Comparison of ENCODE assay signal across 11 mouse cellular contexts in the genomic region with DNA sequence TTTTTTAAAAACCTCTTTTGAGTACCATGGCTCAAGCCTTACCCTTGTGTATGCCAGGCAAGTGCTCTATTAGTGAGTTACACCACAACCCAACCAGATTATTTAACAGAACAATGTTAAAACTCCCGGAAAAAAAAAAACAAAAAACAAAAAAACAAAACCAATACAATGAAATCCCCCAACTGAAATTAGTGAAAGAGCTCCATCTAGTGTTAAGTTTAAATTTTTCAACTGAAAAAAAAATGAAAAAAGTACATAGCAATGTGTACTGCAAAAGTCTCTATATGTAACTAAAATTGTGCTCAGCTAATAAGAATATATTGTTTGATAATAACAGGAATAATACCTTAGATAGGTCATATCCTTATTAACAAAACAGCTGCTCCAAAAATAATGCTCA. TPM values are rescaled to one million over a fixed set of nuclear protein-coding genes. Genes with fewer than 3 reads are reported as not detected.
DNase-seq lines count a peak whose midpoint lies in the region; ATAC-seq and TF ChIP-seq lines count a peak whose summit lies in the region.
"Had no signal": no experiment of that assay in that cellular context is flagged by ENCODE, and none has a peak within 500 bp of the region (broad histone marks: within the 10 kb centered on the region; RNA-seq: fewer than 3 reads in every experiment).

No protein-coding gene starts in this region.

- H3K9me3 ChIP-seq in midbrain, embryonic 14.5 days (ENCODE audit: control insufficient read depth, low read length) = no peaks in the 10 kb centered on the region
- no peaks in the 10 kb centered on the region for H3K9me3 ChIP-seq in midbrain, embryonic 13.5 days

- H3K27me3 ChIP-seq in heart, adult 2 months (ENCODE audit: control insufficient read depth, insufficient read depth, low read length) = no peaks in the 10 kb centered on the region
- no peaks in the 10 kb centered on the region for H3K27me3 ChIP-seq in midbrain, embryonic 14.5 days (ENCODE audit: control insufficient read depth, insufficient read depth, low read length)
- no peaks in the 10 kb centered on the region for H3K27me3 ChIP-seq in midbrain, embryonic 13.5 days

- no peak overlapping the region for H3K27ac ChIP-seq in heart, adult 2 months
- H3K27ac ChIP-seq in midbrain, embryonic 14.5 days (replicated peaks; ENCODE audit: low read depth, low read length) = no peak overlapping the region
- no peak overlapping the region for H3K27ac ChIP-seq in midbrain, embryonic 13.5 days

- H3K4me3 ChIP-seq in heart, adult 2 months = no peak overlapping the region
- no peak overlapping the region for H3K4me3 ChIP-seq in midbrain, embryonic 14.5 days (replicated peaks; ENCODE audit: low read depth, low read length)
- H3K4me3 ChIP-seq in midbrain, embryonic 13.5 days (replicated peaks) = no peak overlapping the region

- H3K9ac ChIP-seq in heart, adult 2 months (ENCODE audit: low read depth, low read length) = no peak overlapping the region
- no peak overlapping the region for H3K9ac ChIP-seq in midbrain, embryonic 14.5 days (replicated peaks; ENCODE audit: low read length)
- H3K9ac ChIP-seq in midbrain, embryonic 13.5 days (replicated peaks) = no peak overlapping the region

- TF ChIP-seq EP300 in heart, adult 2 months (IDR thresholded peaks at IDR 0.05; ENCODE audit: insufficient read depth, low read depth, low read length) = no peak

- 7% methylated on average over 1 of the region's 1 CpGs for WGBS in heart, adult 2 months
- 17% methylated on average over 1 of the region's 1 CpGs for WGBS in midbrain, embryonic 14.5 days
- 33% methylated on average over 1 of the region's 1 CpGs for WGBS in midbrain, embryonic 13.5 days

- ATAC-seq in midbrain, embryonic 14.5 days (ENCODE audit: low FRiP score, low TSS enrichment) = no peak
- no peak for ATAC-seq in midbrain, embryonic 13.5 days

- intact Hi-C loops in heart, adult 2 months (cut with DNase I) = loop anchor here (1.0 to 5.0 kb wide), 2 partner anchors 243 to 504 kb away; a partner anchor contains a TSS
- intact Hi-C loops in heart, postnatal 10 days (cut with DNase I) = loop anchor here (2.0 to 10.0 kb wide), 2 partner anchors 224 to 502 kb away; a partner anchor contains a TSS

- DNase-seq in heart, adult 2 months = no peak
- no peak for DNase-seq in heart, postnatal 10 days
- DNase-seq in midbrain, embryonic 14.5 days = peak; percentile 73
- peak; percentile 40 for DNase-seq in brain, embryonic 14.5 days (ENCODE audit: low read depth)
- DNase-seq in thymus, postnatal 0 days (ENCODE audit: low spot score) = no peak
- DNase-seq in yolk sac, embryonic 10.5 days (ENCODE audit: low spot score) = no peak
- no peak for DNase-seq in heart, adult 9 months (ENCODE audit: low spot score in 2 of 2)
- DNase-seq: cerebellum, postnatal 14 days; gastrocnemius, postnatal 25 days; heart, postnatal 36 days had no signal

- TF ChIP-seq POLR2A in heart, adult 2 months (IDR thresholded peaks at IDR 0.05; ENCODE audit: insufficient read depth, low read depth, low read length) = no peak
- TF ChIP-seq POLR2A in brain, embryonic 14.5 days (IDR thresholded peaks at IDR 0.05; ENCODE audit: borderline replicate concordance, extremely low read depth, insufficient read depth, insufficient read length, poor library complexity, severe bottlenecking) = no peak

- no peak overlapping the region for H3K4me2 ChIP-seq in midbrain, embryonic 14.5 days (ENCODE audit: low read length)
- no peak overlapping the region for H3K4me2 ChIP-seq in midbrain, embryonic 13.5 days (replicated peaks)

- peak; percentile 83 for TF ChIP-seq CTCF in heart, adult 2 months (IDR thresholded peaks at IDR 0.05)
- no peak for TF ChIP-seq CTCF in brain, embryonic 14.5 days (IDR thresholded peaks at IDR 0.05; ENCODE audit: borderline replicate concordance, extremely low read depth, insufficient read depth, insufficient read length)

- H3K4me1 ChIP-seq in heart, adult 2 months (ENCODE audit: control insufficient read depth, insufficient read depth, low read length) = peaks cover 1% of the 10 kb centered on the region; the same call in 1 of the 2 replicates
- H3K4me1 ChIP-seq in midbrain, embryonic 14.5 days (ENCODE audit: control insufficient read depth, insufficient read depth, low read length) = no peaks in the 10 kb centered on the region
- H3K4me1 ChIP-seq in midbrain, embryonic 13.5 days (replicated peaks) = no peaks in the 10 kb centered on the region

- H3K79me2 ChIP-seq in heart, adult 2 months (replicated peaks; ENCODE audit: control insufficient read depth, insufficient read depth, low read length) = no peaks in the 10 kb centered on the region

- H3K36me3 ChIP-seq in heart, adult 2 months (ENCODE audit: control insufficient read depth, insufficient read depth, low read length) = peaks cover 9% of the 10 kb centered on the region
- peaks cover 76% of the 10 kb centered on the region for H3K36me3 ChIP-seq in midbrain, embryonic 14.5 days (ENCODE audit: control insufficient read depth, insufficient read depth, low read length)
- H3K36me3 ChIP-seq in midbrain, embryonic 13.5 days = peaks cover 67% of the 10 kb centered on the region

RNA-seq across cellular contexts. Expression of a gene that starts 18.1 kb away (rescaled TPM):
- total RNA-seq in heart, adult 2 months (2021) = 10 to 100 TPM; 17.7 to 18.9 TPM
- 5.1 and 7.8 TPM in 2 replicates for polyA plus RNA-seq in heart, adult 2 months (2012; rRNA removed)
- total RNA-seq in heart, postnatal 10 days (2021) = 10 to 100 TPM; 22.3 to 23.3 TPM
- polyA plus RNA-seq in midbrain, embryonic 14.5 days (2014; fragmentation: Nextera tagmentation; extraction: Ambion mirVana) = 19.4 and 27.2 TPM in 2 replicates
- polyA plus RNA-seq in midbrain, embryonic 13.5 days (2015; fragmentation: Nextera tagmentation; extraction: Ambion mirVana) = 20.3 and 20.6 TPM in 2 replicates
- polyA plus RNA-seq in brain, embryonic 14.5 days (2012; rRNA removed) = 12.0 and 15.2 TPM in 2 replicates
- polyA plus RNA-seq in thymus, postnatal 0 days (2015; fragmentation: Nextera tagmentation; extraction: Ambion mirVana) = 22.4 and 24.4 TPM in 2 replicates

Comparison
In these comparisons a context has a peak if more than half of its experiments do, and no peak if none do; other contexts are left out.
1. DNase-seq: peak in midbrain, embryonic 14.5 days (single experiment) and brain, embryonic 14.5 days (single experiment); none in heart, adult 2 months (0 of 2), heart, postnatal 10 days (0 of 2), thymus, postnatal 0 days (single experiment), yolk sac, embryonic 10.5 days (single experiment) and heart, adult 9 months (0 of 2).